Mouse (Mus musculus) urinary bladder, postnatal 36 days (tissue): ENCODE results near the gene Sh3d19.
A peak's percentile ranks its signal among the peaks of the same experiment; 100 is the strongest.

Experiments
- DNase-seq, 2 experiments: peaks; one replicate each; pipeline ENCODE4 v3.0.0; 2022; ENCODE audit warnings: low spot score in 2 of 2, mixed read lengths in 1 of 2

Sh3d19 gene

DNA sequence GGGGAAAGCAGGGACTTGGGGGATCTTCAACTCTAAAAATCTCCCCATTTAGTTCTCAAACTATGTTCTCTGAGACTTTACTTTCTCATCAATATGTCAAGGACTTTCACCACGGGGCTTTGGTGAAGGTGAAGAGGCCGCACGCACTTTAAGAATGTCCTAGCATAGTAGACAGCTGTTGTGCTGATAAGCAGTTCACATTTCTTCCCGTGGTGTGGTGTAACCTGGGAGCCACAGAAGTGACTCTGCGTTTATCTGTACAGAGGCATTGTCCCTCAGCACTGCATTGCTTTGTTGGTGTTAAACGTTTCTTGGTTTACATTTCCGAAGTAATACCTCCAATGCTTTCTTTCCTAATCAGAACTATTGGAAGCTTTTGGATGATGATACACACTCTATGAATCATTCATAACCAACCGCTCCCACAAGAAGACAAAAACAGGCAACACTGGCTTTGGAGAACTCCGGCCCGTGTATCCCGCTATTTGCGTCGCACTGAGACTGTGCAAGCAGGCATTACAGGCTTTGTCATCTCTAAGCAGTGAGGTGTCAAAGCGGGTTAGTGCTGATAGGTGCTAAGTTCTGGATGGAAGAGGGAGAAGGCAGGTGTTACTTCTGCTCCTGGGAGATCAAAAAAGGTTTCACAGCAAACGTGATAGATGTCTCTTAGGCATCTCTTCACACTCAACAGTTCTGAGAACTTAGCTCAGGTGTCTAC lies 57.9 kb downstream of the Sh3d19 start:
- no peak for DNase-seq

GRCm38 (mm10) chr3:86030566-86030965 lies 59.7 kb downstream of the Sh3d19 start:
- no peak for DNase-seq

DNA sequence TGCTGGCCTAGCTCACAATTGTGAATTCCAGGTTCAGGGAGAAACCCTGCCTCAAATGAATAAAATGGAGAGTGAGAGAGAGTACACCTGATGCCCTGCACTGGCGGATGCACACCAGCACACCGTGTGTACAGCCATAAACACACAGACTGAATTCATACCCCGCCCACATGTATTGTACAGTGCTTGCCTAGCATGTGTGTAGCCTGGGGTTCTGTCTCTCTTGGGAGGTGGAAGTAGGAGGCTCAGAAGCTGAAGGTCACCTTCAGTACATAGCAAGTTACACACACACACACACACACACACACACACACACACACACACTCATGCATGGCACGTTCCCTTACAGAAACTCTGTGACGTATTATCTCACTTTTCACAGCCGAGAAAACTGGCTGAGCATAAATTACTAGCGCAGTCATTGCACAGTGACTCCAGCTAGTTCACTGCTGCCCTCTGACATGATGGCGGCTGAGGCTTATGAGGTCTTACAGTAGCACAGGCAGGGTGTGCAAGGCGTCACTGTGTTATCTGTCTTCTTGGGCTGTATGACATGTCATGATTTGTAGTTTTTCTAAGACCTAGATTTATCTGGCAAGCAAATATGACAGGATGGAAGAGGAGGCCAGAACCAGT lies 62.7 kb downstream of the Sh3d19 start:
- peak in 1 of 2 experiments; percentile 12 for DNase-seq

DNA sequence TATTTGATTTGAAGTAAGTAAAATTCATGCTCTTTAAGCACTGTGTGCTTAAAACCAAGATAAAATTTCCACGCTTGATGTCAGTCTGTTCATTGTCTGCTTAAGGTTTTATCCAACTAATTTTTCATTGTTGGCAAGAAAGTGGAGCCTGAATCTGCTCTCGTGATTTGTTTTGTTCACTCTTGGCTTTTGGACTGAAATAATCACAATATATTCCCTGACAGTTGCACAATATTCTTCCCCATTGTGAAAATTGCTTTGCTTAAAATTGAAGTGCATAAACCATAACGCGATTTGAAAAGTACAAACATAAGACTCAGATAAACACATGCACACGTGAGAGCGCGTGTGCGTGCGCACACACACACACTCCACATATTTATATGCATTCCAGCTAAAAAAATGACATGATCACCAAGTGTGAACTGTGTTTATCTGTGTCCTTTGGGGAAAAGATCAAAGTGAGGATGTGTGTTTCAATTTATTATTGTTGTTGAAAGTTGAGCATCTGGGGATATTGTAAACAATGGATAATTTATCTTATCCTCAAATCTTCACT lies 67.1 kb downstream of the Sh3d19 start:
- no peak for DNase-seq

DNA sequence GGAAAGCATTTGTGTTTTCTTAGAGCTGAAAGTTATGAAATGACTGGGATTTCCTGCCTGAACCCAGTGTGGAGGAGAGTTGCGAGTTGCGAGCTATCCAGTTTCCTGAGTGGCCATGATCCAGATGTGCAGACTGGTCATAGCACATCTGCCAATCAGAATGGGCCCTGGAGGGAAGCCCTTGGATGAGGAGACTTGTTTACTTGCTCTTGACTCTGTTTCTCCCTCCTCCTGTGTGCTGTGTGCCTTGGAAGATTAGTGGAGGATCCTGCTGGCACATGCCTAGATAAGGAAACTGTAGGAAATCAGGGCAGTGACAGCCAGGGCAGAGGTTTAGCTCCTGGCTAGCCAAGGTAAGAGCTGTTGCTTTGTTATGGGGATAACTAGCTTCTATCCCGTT lies 67.7 kb downstream of the Sh3d19 start:
- DNase-seq: peak in 1 of 2 experiments; percentile 66

- peak; percentile 26 to 49 for DNase-seq
These were observed 69.6 kb downstream of the Sh3d19 start for GRCm38 (mm10) chr3:86040286-86041201.

- DNase-seq: no peak
These were observed 76.9 kb downstream of the Sh3d19 start for GRCm38 (mm10) chr3:86047686-86048408.

- no peak for DNase-seq
These were observed 78.1 kb downstream of the Sh3d19 start for GRCm38 (mm10) chr3:86049041-86049440.

GRCm38 (mm10) chr3:86056678-86057077 lies 85.8 kb downstream of the Sh3d19 start:
- peak; percentile 30 to 74 for DNase-seq

GRCm38 (mm10) chr3:86057436-86058095 lies 86.7 kb downstream of the Sh3d19 start:
- no peak for DNase-seq

DNA sequence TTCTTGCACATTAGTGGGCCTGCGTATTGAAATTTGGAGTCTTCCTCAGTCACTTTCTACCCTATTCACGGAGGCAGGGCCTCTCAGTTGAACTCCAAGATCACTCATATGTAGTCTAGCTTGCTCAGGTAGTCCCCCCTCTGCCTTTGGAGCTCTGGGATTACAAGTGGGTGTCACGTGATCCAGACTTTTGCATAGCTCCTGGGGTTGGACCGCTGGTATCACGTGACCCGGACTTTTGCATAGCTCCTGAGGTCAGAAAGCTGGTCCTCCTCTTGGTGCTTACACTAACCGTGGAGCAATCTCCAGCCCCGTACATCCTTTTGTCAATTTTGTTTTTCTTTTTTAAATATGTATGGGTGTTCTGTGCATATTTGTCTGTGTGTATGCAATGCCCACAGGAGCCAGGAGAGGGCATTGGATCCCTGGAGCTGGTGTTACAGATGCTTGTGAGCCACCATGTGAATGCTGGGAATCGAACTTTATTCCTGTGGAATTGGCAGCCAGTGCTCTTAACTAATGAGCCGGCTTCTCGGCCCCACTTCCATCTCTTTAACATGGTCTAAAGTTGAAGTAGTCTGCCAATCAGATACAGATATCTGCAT lies 98.8 kb downstream of the Sh3d19 start:
- no peak for DNase-seq

DNA sequence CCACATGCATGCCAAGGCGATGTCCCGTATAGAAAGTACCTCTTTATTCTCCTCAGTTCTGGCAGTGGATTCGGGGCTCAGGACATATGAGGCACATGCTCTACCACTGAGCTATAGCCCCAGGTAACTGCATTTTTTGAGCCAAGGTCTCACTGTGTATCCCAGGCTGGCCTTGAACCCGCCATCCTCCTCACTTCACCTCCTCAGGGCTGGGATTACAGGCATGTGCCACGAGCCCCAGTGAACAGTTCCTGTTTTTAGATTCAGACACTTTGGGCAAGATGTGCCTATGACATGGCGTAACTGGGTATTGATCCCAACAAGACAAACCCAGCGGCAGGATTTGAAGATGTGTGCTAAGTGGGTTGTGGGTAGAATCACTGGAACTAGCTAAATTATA lies 99.9 kb downstream of the Sh3d19 start:
- DNase-seq: no peak

DNA sequence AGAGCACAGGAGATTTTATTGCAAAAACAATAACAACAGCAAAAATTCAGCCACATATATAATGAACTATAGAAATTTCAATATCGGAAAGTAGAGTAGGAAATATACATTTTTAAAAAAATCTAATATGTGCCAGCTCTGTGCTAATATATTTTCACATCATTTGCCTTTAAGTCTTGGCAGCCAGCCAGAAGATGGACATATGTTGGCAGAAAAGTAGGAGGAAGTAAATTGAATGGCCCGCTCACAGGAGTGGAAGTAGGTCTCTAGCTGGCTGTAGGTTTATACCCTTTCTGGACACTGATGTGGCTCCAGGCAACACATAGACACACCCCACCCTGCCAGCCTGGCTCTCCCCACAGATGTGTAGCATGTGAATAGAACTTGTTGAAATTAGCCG lies 101.2 kb downstream of the Sh3d19 start:
- DNase-seq: no peak

DNA sequence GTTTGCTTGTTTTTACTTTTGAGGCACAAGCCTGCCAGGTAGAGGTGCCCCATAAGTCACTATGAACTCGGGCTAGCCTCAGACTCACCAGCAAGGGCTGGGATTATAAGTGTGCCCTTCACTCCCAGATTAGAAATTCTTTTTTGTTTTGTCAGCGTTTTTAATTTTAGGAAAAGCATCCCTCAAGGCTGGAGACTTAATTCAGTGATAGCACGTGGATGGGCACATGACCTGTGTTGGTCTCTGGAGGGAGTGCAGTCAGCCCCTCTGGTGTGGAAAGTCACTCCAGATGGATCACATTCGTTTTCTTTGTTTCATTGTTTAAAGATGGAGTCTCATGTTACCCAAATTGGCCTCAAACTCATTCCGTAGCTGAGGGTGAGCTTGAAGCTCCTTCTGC lies 102.0 kb downstream of the Sh3d19 start:
- DNase-seq: no peak

DNA sequence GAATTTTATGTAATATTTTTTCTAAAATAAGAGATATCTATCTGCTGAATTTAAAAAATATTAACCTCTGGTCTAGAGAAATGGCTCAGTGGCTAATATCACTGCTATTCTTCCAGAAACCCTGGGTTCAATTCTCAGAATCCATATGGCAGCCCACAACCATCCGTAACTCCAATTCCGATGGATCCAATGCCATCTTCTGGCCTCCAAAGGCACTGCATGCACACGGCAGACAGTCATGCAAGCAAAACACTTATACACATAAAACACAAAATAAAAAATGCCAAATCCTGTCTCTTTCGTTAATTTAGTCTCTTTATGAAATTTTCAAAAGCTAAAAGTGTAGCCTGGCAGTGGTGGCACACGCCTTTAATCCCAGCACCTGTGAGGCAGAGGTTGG lies 104.7 kb downstream of the Sh3d19 start:
- no peak for DNase-seq

GRCm38 (mm10) chr3:86076511-86077283 lies 105.8 kb downstream of the Sh3d19 start:
- no peak for DNase-seq

DNA sequence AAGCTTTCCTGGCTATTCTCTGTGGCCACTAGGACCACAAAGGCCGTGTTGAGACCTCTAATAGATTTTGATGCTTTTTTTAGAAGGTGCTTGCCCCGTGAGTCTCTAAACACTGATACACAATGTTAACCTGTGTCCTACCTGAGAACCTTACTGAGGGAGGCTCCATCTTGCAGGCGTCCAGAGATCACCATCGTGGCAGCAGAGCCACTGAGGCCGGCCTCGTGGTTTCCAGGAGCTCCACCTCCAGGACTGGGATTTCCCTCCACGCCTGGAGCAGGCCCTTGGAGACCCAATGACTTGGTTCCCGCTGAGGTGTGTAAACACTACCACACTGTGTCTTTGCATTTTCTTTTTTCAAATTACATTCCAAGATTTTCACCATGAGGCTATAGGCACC lies 112.1 kb downstream of the Sh3d19 start:
- DNase-seq: no peak

GRCm38 (mm10) chr3:86085001-86085400 lies 114.1 kb downstream of the Sh3d19 start:
- DNase-seq: no peak

- DNase-seq: no peak
These were observed 117.0 kb downstream of the Sh3d19 start for GRCm38 (mm10) chr3:86087872-86088271.
